Mouse (Mus musculus) frontal cortex, postnatal 25 days (tissue): ENCODE measurements around the gene Arrdc2.

Experiments used
- DNase-seq, 2 experiments: peaks; one replicate each; pipeline ENCODE4 v3.0.0; 2022; ENCODE audit warnings: low spot score in 2 of 2

Gene Arrdc2

GRCm38 (mm10) chr8:70839408-70840351 lies at the start of gene Arrdc2:
TSS of gene Arrdc2 (minus strand) at chr8:70839720.
- peak; percentile 92 to 95 for DNase-seq

- no peak for DNase-seq
Observed at GRCm38 (mm10) chr8:70887669-70888068, 48.1 kb upstream of the Arrdc2 start.

GRCm38 (mm10) chr8:70885612-70886011 lies 46.1 kb upstream of the Arrdc2 start:
- DNase-seq = no peak

GRCm38 (mm10) chr8:70884683-70885082 lies 45.2 kb upstream of the Arrdc2 start:
- DNase-seq = no peak

- DNase-seq = no peak
Observed at GRCm38 (mm10) chr8:70884186-70884585, 44.7 kb upstream of the Arrdc2 start.

GRCm38 (mm10) chr8:70880546-70880945 lies 41.0 kb upstream of the Arrdc2 start:
- DNase-seq = no peak

- no peak for DNase-seq
Observed at GRCm38 (mm10) chr8:70880126-70880525, 40.6 kb upstream of the Arrdc2 start.

GRCm38 (mm10) chr8:70879500-70879899 lies 40.0 kb upstream of the Arrdc2 start:
- DNase-seq = no peak

GRCm38 (mm10) chr8:70878178-70878577 lies 38.7 kb upstream of the Arrdc2 start:
- no peak for DNase-seq

- no peak for DNase-seq
Observed at GRCm38 (mm10) chr8:70876382-70876781, 36.9 kb upstream of the Arrdc2 start.

GRCm38 (mm10) chr8:70874441-70874840 lies 34.9 kb upstream of the Arrdc2 start:
- no peak for DNase-seq

GRCm38 (mm10) chr8:70873364-70873985 lies 34.0 kb upstream of the Arrdc2 start, which contains the start of gene Ccdc124:
TSS of gene Ccdc124 (minus strand) at chr8:70873935.
- peak; percentile 91 to 96 for DNase-seq

GRCm38 (mm10) chr8:70872643-70873363 lies 33.3 kb upstream of the Arrdc2 start:
- no peak for DNase-seq

GRCm38 (mm10) chr8:70871195-70871807 lies 31.8 kb upstream of the Arrdc2 start:
- no peak for DNase-seq

- DNase-seq = peak; percentile 62 to 66
Observed at GRCm38 (mm10) chr8:70869601-70870041, 30.1 kb upstream of the Arrdc2 start.

GRCm38 (mm10) chr8:70869199-70869571 lies 29.7 kb upstream of the Arrdc2 start:
- no peak for DNase-seq

- no peak for DNase-seq
Observed at GRCm38 (mm10) chr8:70868559-70869198, 29.2 kb upstream of the Arrdc2 start.

GRCm38 (mm10) chr8:70866566-70866965 lies 27.0 kb upstream of the Arrdc2 start:
- no peak for DNase-seq

- no peak for DNase-seq
Observed at GRCm38 (mm10) chr8:70866001-70866520, 26.5 kb upstream of the Arrdc2 start.

GRCm38 (mm10) chr8:70865350-70866000 lies 26.0 kb upstream of the Arrdc2 start:
- DNase-seq = peak; percentile 99 to 100
